Mouse (Mus musculus): ENCODE data around the gene Rae1.

The Rae1 gene

DNA sequence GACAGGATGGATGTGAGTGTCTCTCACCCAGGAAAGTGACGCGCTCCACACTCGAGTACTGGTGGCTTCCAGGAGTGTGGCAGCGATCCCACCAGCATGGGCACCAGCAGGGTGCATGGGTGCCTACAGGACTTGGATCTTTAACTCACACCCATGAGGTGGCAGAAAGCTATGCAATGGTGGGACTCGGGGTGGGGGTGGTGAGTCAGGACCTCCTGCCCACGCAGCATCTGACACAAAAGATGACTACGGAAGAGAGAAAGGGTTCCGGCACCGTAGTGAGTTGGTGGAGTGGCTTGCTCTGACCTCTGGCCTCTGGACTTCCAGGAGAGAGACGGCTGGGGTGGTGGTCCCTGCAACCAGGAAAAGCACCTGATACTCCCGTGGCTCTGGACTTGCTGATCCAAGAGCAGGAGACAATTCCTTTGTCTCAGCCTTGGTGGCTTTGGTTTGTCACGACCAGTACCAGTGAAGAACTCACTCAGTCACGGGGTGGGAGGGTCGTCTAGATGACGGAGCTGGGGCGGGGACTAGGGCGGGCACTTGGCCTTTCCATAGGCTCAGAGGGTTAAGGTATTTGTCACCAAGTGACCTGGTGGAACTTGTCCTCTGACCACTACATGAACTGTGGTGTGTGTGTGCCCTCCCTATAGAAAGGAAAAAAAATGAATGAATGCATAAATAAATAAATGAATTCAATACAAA, 48.3 kb downstream of the Rae1 start:
- DNase-seq (ENCODE audit: low spot score): no peak

DNA sequence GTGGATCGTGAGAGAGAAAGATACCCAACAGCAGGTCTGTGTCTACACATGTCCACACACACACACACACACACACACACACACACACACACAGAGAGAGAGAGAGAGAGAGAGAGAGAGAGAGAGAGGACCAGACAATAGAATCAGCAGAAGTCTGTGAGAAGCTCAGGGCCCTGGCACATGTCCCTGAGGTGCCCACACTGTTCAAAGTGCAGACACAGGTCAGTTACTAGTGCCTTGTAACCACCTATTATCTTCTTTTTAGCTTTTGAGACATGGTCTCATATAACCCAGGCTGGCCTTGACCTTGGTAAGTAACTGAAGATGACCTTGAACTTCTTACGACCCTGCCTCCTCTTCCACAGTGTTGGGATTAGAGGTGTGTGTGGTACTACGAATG, 49.3 kb downstream of the Rae1 start:
- DNase-seq (ENCODE audit: low spot score): no peak

DNA sequence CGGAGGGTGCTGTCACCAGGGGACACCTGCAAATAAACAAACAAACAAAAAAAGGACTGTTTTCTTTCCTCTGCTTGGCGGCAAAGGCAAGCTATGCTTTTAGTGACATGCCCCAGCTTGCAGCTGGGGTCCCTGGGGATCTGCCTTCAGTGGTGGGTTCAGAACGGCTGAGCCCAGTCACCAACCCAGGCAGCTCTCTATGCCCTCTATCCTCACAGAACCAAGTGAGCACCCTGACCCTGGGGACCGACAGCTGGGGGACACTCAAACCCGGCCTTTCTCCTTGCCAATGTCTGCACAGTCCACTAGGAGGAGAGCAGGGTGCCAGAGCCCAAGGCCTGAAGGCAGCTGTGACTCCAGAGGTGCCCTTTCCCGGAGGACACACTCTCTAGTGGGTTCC, 49.9 kb downstream of the Rae1 start:
- DNase-seq (ENCODE audit: low spot score): no peak

DNA sequence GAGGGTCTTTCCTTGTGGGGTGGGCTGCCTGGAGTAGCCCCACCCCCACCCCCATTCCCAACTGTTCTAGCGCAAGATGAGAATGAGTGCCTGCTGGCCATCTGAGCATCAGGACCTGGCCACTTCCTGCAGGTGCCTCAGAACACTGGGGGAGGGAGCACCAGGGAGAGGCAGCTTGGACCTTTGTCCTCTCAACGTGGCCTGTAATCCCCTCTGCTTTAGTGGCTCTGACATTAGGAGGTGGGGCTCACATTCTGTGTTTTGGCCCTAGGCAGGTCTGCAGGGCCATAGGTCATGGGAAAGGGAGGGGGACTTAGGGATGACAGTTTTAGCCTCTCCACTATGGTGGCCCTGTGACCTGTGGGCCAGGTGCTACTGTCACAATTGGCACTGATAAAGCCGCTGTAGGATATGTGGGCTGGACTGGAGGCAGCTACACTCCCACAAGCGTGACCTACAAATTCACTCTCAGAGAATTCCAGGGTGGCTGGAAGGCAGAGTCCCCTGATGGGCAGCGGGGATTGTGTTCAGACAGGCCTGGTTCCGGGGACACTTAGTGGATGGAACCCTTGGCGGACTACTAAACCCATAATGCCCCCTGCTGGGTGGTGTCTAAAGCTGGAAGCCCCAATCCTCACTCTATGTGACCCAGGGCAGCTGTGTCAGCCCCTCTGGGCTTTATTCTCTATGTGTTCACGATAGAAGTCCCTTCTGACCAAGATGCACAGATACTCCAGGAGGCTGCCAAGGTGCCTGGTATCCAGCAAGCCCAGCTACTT, 50.9 kb downstream of the Rae1 start:
- DNase-seq (ENCODE audit: low spot score): no peak

DNA sequence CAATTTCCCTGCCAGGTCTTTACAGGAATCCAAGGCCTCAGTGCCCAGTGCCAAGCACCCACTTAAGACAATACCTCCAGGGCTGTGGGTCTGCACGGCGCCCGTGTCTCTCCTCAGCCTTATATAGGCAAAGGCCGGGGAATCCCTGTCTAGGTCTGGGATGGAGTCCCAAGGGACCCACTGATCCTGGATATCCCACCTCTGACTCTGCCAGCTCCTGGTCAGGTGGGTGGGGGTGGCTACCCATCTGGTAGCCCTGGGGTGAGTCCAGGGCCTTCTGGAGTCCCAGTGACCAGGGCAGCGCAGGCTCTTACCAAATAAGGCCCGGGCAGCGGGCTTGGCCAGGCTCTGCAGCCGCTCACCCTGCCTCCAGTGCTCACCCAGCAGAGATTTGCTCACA, 53.0 kb downstream of the Rae1 start:
- DNase-seq (ENCODE audit: low spot score): peak; percentile 24

DNA sequence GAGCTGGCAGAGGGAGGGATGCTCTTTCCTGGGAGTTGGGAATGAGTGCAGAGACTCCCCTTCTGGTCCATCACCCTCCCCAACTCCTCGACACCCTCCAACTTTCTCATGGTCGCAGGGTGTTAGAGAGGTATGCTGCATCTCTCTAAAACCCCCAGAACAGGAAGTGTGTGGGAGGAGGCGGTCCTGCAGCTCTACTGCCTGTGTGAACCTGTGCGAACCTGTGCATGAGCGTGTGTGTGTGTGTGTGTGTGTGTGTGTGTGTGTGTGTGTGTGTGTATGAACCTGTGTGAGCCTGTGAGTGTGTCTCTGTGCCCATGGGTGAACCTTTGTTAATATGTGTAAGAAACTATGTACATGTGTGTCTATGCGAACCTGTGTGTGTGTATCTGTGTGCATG, 53.9 kb downstream of the Rae1 start:
- no peak for DNase-seq (ENCODE audit: low spot score)

DNA sequence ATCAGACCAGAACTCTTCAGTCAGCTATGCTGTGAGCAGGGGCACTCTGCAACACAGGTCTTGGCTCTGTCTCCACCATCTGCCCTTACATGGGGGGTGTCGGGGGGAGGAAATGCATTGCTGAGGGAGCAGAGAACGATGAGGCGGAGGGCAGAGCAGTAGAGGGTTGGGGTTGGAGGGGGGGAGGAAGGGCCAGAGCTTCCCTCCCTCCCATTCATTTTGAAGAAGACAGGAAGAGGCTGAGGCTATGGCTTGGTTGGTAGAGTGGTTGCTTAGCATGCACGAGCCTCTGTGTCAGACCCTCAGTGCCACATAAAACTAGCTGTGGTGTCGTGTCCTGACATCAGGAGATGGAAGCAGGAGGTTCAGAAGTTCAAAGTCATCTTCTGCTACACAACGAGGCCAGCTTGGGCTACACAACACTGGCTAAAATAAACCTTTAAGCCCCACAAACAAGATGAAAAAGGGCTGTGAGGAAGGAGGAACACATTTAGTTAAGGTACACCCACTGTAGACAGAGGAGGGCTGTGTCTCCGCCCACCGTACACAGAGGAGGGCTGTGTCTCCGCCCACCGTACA, 56.5 kb downstream of the Rae1 start:
- no peak for DNase-seq (ENCODE audit: low spot score)

DNA sequence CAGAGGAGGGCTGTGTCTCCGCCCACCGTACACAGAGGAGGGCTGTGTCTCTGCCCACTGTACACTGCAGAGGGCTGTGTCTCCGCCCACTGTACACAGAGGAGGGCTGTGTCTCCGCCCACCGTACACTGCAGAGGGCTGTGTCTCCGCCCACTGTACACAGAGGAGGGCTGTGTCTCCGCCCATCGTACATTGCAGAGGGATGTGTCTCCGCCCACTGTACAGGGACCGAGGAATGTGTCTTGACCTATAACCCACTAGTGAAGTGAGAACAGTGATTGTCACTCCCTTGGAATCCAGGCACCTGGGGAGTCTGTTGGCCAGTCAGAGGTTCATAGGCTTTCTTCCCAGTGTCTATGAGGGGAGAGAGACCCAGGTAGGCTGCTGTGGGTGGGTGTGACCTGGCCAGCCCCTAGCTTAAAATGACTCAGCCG, 57.0 kb downstream of the Rae1 start:
- DNase-seq (ENCODE audit: low spot score): no peak

DNA sequence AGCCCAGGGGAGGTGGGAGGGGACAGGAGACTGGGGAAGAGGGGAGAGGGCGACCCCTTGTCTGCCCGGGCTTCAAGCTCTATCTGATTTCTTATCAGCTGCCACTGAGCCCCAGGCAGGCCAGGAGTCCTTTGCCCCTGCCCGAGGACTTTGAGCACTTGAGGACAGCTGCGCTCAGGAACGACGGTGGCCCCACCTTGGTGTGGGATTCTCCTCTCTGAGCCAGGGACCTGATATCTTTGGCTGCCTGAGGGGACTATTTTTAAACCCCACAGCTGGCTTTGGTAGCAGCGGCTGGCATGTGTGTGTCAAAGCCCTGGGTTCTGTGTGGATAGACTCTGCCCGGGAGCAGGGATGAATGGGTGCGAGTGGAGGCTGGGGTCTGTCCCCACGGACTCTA, 57.7 kb downstream of the Rae1 start:
- DNase-seq (ENCODE audit: low spot score): no peak

DNA sequence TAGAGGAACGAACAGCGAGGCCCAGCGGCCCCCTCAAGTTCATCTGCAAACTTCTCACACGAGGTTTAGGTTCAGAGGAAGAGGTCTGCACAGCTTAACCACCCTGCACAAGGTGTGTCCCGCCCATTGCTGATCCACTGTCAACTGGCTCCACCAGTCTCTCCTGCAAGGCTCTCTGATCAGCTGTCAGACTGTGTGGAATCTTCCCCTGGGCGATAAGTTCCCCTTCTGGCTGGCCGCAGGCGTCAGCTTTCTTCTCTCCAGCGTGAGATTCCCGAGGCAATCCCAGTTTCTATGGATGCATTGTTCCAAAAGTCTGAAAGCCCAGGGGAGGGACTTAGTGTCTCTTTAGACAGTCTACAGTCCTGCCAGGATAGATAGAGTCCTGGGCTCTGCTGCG, 58.3 kb downstream of the Rae1 start:
- no peak for DNase-seq (ENCODE audit: low spot score)

DNA sequence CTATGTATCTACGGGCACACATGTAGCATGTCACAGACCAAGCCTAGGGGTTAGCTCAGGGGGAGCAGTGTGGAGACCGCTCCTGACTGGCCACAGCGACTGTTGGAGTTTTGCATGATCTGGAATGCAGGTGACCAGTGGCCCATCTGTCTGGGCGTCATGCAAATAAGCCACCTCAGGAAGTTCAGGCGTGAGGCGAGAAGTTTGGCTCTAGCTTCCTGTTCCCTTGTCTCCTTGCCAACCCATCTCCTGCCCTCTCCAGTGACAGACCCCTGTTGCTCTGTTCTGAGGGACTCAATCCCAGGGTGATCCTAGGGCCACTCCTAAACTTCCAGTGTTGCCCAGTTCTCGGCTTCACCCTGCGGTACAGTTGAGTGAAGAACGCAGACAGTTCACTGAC, 60.5 kb downstream of the Rae1 start:
- DNase-seq (ENCODE audit: low spot score): no peak

DNA sequence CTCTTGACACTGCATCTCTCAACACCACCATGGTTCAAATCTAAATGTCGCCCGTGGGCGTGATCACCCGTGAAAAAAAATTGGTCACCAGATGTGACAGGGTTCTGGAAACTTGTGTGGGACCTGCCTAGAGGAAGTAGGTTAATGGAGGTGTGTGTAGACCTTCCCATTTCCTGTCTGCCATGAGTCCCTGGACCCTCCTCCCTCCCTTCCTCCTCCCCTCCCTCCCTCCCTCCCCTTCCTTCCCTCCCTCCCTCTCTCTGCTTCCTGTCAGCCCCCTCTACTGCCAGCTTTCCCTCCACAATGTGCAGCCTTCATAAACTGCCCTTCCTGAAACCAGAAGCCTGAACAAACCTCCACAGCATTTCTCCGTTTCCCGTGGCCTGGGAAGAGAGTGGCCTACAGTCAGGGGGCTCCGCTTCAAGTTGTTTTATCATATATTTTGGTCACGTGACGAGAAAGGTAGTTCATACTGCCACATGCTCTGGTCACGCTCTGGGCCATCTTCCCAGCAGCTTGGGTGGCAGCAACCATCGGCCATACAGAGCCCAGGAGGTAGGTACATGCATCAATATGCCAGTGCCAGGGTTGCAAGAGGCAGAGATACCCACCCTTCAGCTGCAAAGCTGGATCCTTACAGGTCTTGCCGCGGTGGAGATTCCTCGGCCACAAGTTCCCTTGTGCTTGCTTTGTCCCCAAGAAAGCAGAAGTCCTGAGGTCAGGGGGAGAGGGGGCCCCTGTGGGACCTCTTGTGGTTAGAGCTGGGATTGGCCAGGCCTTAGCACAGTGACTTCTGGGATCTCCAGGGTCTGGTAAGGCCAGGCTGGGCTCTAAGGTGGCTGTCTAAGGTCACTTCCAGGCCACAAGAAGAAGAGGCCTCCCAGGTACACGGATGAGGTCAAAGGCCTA, 61.8 kb downstream of the Rae1 start:
- no peak for DNase-seq (ENCODE audit: low spot score)

DNA sequence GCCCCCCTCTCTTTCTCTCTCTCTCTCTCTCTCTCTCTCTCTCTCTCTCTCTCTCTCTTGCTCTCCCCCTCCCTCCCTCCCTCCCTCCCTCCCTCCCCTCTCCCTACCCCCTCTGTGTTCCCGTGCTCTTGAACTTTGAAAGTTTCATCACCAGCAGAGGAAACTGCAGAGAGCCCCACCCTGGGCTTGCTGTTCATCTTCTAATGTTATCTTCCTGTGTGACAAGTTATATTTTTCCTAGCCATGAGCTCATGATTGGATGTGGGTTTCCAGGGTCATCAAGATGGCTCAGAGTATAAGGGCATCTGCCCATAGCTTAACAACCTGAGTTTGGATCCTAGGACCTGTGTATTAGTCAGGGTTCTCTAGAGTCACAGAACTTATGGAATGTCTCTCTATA, 63.3 kb downstream of the Rae1 start:
- DNase-seq (ENCODE audit: low spot score): no peak

DNA sequence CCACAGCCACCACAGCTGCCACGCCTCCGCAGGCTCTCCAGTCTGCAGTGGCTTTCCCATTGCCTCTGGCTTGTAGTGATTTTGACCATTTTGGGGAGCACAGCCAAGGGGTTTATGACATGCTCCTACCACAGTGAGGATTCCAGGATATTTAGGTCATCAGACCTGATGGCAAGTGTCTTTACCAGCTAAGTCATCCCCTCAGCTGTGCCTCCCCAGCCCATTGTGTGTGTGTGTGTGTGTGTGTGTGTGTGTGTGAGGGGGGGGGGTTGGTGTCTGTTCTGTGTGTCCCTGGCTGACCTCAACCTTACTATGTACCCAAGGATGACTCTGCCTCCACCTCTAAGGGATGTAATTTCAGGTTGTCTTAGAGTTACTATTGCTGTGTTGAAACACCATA, 64.9 kb downstream of the Rae1 start:
- DNase-seq (ENCODE audit: low spot score): no peak
